Mouse (Mus musculus): ENCODE results near the gene Kansl1.

Gene Kansl1

DNA sequence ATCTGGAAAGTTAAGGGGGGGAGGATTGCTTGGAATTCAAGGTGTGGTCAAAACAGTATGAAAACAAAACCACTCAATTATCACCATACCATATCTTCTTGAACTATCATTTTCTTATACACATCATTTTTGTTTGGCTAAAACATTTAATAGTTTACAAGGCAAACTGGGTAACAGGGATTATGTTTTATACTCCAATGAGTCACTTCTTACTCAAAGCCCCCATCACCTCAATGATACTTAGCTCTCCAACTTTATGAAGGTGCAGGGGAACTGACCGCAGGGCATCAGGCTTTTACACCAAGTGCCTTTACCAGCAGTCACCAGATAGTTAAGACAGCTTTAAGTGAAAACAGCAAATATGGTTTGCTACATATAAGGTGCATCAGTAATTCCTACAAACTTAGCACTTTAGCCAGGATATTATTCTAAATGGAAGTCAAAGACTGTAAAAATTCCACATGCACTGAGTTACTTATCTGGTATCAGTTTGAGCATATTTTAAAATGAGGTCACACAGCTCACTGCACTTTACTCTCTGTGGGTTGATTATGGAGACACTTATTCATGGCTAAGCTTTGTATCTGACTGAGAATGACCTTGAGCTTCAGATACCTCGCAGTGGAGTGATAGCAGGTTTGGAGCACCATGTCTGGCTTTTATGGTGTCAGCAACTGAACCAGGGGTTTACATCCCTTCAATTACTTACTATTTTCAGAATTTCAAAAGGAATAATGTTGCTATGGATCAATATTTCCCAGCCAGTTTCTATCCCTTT is 104.6 kb downstream of the Kansl1 start:
- no peak for DNase-seq (ENCODE audit: low spot score)

DNA sequence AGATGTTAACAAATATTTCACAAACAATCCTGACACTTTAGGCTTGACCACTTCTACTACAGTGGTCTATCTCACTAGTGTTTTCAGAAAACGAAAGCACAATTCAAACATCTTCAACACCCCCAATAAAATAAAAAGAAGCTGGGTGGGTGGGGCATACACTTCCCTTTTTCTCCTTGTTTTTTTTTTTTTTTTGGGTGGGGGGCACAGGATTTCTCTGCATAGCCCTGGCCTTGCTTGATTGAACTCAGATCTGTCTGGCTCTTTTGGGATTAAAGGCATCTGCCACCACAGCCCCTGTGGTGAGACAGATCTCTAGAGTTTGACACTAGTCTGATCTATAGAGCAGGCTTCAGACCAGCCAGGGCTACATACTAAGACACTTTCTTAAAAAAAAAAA is 106.0 kb downstream of the Kansl1 start:
- DNase-seq (ENCODE audit: low spot score) = no peak

- DNase-seq (ENCODE audit: low spot score) = no peak
Measured at GRCm38 (mm10) chr11:104361790-104362189, 106.9 kb downstream of the Kansl1 start.

DNA sequence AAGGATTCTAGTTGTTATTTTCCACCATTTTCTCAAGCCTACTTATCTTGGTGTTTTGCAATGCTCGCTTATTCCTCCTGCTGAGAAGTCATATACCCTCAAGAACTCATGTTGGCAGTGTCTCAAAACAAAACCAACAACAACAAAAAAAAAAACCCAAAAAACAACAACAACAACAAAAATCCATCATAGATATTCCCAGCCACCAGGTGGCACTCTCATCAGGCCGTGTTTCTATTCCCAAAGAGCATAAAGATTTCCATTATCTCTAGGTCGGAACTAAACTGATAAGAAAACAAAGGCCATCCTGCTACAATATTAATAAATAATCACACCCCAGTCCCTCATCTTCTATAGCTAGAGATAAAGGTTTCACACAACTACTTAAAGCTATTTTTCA is 121.7 kb downstream of the Kansl1 start:
- DNase-seq (ENCODE audit: low spot score) = peak; percentile 28

- no peak for DNase-seq (ENCODE audit: low spot score)
Measured at GRCm38 (mm10) chr11:104334946-104335345, 133.7 kb downstream of the Kansl1 start.

DNA sequence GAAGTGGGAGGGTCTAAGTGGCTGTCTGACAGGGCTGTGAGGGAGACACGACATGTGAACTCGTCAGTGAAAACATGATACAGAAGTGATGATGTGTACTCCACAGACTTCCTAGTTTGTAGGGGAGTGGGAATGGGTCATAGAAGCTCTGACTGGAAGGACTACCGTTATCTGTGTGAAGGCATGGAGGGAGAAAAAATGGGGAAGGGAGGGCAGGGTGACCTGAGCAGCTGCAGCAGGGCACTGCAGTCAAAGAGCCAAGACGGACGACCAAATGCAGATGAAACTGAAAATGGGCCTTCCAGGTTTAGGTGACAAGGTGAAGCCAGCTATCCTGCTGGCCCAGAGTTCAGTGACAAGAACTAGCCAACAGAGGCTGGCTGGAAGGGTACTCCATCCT is 134.5 kb downstream of the Kansl1 start:
- no peak for DNase-seq (ENCODE audit: low spot score)

GRCm38 (mm10) chr11:104332105-104332504 is 136.6 kb downstream of the Kansl1 start:
- no peak for DNase-seq (ENCODE audit: low spot score)

- DNase-seq (ENCODE audit: low spot score) = no peak
Measured at GRCm38 (mm10) chr11:104331208-104331607, 137.5 kb downstream of the Kansl1 start.

GRCm38 (mm10) chr11:104330151-104330550 is 138.5 kb downstream of the Kansl1 start:
- no peak for DNase-seq (ENCODE audit: low spot score)

DNA sequence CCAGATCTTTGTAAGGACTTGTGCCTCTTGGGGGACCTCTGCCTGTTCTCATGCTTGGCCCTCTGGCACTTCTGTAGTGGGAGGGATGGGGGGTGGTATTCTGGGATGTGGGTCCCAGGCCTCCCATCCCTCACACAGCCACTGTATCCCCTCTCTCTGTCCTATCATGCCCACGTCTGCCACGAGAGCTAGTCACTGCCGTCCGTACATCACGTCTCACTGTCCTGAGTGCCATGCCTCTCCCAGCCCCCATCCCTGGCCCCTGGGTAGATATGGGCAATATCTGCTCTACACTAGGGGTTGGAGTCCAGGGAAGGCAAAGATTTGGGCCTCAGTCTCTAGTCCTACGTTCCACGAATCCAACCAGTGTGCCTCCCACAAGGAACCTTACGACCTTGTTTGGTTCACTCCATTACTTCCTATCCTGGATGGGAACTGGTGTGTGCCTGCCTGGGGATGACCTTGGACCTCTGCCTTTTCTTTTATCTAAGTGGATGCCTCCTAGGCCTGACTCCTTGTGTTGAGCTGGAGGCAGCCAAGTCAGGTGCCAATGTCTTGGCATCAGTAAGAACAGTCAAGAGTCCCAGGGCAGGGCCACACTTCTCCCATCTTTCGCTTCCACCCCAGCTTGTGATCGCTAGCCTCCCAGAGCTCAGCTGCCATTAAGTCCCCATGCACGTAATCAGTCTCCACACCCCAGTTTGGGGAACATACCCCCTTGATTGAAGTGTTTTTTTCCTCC is 139.3 kb downstream of the Kansl1 start:
- no peak for DNase-seq (ENCODE audit: low spot score)

DNA sequence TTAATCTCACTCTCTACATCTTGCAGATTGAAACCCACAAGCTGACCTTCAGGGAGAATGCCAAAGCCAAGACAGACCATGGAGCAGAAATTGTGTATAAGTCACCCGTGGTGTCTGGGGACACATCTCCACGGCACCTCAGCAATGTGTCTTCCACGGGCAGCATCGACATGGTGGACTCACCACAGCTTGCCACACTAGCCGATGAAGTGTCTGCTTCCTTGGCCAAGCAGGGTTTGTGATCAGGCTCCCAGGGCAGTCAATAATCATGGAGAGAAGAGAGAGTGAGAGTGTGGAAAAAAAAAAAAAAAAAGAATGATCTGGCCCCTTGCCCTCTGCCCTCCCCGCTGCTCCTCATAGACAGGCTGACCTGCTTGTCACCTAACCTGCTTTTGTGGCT is 140.7 kb downstream of the Kansl1 start:
- DNase-seq (ENCODE audit: low spot score) = no peak

- DNase-seq (ENCODE audit: low spot score) = no peak
Measured at GRCm38 (mm10) chr11:104327462-104327861, 141.2 kb downstream of the Kansl1 start.

- DNase-seq (ENCODE audit: low spot score) = no peak
Measured at GRCm38 (mm10) chr11:104322142-104322541, 146.5 kb downstream of the Kansl1 start.

DNA sequence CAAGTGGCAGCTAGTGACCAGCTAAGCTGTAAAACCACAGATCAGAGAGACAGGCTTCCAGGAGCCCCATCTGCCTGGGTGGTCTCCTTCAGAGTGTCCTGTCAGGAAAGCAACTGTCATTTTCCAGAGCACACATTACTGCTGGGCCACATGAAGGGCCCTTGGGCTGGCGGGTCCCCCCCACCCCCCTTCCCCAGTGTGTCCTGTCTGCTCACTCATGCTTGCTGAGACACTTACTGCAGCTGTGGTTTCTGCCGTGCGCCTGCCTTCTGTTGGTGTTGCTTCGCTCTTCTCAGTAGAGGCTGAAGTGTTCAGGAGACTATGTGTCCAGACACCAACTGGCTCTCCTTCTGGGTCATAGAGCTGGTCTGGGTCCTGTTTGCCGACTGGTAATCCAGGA is 148.2 kb downstream of the Kansl1 start:
- peak; percentile 22 for DNase-seq (ENCODE audit: low spot score)

GRCm38 (mm10) chr11:104318940-104319781 is 149.5 kb downstream of the Kansl1 start:
- DNase-seq (ENCODE audit: low spot score) = peak; percentile 59

- no peak for DNase-seq (ENCODE audit: low spot score)
Measured at GRCm38 (mm10) chr11:104317631-104318030, 151.0 kb downstream of the Kansl1 start.

GRCm38 (mm10) chr11:104316685-104317400 is 151.8 kb downstream of the Kansl1 start:
- DNase-seq (ENCODE audit: low spot score) = no peak

GRCm38 (mm10) chr11:104315703-104316102 is 153.0 kb downstream of the Kansl1 start:
- DNase-seq (ENCODE audit: low spot score) = peak; percentile 93

- DNase-seq (ENCODE audit: low spot score) = no peak
Measured at GRCm38 (mm10) chr11:104311643-104312042, 157.0 kb downstream of the Kansl1 start.

- no peak for DNase-seq (ENCODE audit: low spot score)
Measured at GRCm38 (mm10) chr11:104310226-104310887, 158.3 kb downstream of the Kansl1 start.

Data from embryo, embryonic 10.5 days (tissue).